11 mouse cellular contexts compared by ENCODE assay signal in genomic region chrX:160153147-160153815, GRCm38 (mm10). TPM values are rescaled to one million over a fixed set of nuclear protein-coding genes. Genes with fewer than 3 reads are reported as not detected.
DNase-seq lines count a peak whose midpoint lies in the region; ATAC-seq and TF ChIP-seq lines count a peak whose summit lies in the region.
"Had no signal": no experiment of that assay in that cellular context is flagged by ENCODE, and none has a peak within 500 bp of the region (broad histone marks: within the 10 kb centered on the region; RNA-seq: fewer than 3 reads in every experiment).

No protein-coding gene starts in this region.

- no peaks in the 10 kb centered on the region for H3K4me1 ChIP-seq in hindbrain, embryonic 11.5 days (replicated peaks; ENCODE audit: control insufficient read depth, insufficient read depth, low read length)
- no peaks in the 10 kb centered on the region for H3K4me1 ChIP-seq in hindbrain, embryonic 10.5 days (replicated peaks)
- H3K4me1 ChIP-seq in liver, postnatal 0 days (ENCODE audit: insufficient read depth) = no peaks in the 10 kb centered on the region
- H3K4me1 ChIP-seq in liver, embryonic 11.5 days (replicated peaks; ENCODE audit: control insufficient read depth, insufficient read depth, low read length) = no peaks in the 10 kb centered on the region
- H3K4me1 ChIP-seq in MEL (ENCODE audit: control insufficient read depth in 1 of 2, insufficient read depth in 2 of 2, low read length in 2 of 2) = no peaks in the 10 kb centered on the region
- H3K4me1 ChIP-seq: embryonic facial prominence, embryonic 15.5 days; hindbrain, embryonic 12.5 days; midbrain, embryonic 13.5 days had no signal

- no peak overlapping the region for H3K4me3 ChIP-seq in hindbrain, embryonic 11.5 days (ENCODE audit: low read depth, low read length)
- H3K4me3 ChIP-seq in hindbrain, embryonic 10.5 days = no peak overlapping the region
- H3K4me3 ChIP-seq in liver, postnatal 0 days (ENCODE audit: low read depth, low read length) = no peak overlapping the region
- H3K4me3 ChIP-seq in liver, embryonic 11.5 days (ENCODE audit: low read depth, low read length) = no peak overlapping the region
- no peak overlapping the region for H3K4me3 ChIP-seq in MEL (ENCODE audit: control insufficient read depth in 1 of 2, insufficient read depth in 1 of 2, low read depth in 2 of 2, low read length in 2 of 2)
- H3K4me3 ChIP-seq: embryonic facial prominence, embryonic 15.5 days; hindbrain, embryonic 12.5 days; midbrain, embryonic 13.5 days had no signal

- 62% methylated on average over 4 of the region's 4 CpGs for WGBS in hindbrain, embryonic 11.5 days
- WGBS in hindbrain, embryonic 10.5 days = 62% methylated on average over 4 of the region's 4 CpGs
- WGBS in liver, postnatal 0 days (ENCODE audit: insufficient replicate concordance) = 51% methylated on average over 4 of the region's 4 CpGs
- WGBS in liver, embryonic 11.5 days = 60% methylated on average over 4 of the region's 4 CpGs

- TF ChIP-seq EP300 in liver, postnatal 0 days (IDR thresholded peaks at IDR 0.05; ENCODE audit: low read depth) = no peak
- TF ChIP-seq EP300 in MEL (IDR thresholded peaks at IDR 0.05; ENCODE audit: low read depth in 1 of 2, low read length in 2 of 2) = no peak

- peak; percentile 66 for TF ChIP-seq RAD21 in MEL (IDR thresholded peaks at IDR 0.05; ENCODE audit: low read depth, low read length)

- DNase-seq in hindbrain, embryonic 11.5 days (ENCODE audit: low spot score) = peak; percentile 16
- no peak for DNase-seq in hindbrain, embryonic 10.5 days (ENCODE audit: low spot score)
- DNase-seq in liver, postnatal 0 days = no peak
- DNase-seq in liver, embryonic 11.5 days (ENCODE audit: low spot score) = no peak
- DNase-seq in MEL (ENCODE audit: low read depth, low spot score) = peak; percentile 47
- peak; percentile 17 for DNase-seq in embryo, embryonic 11 days
- no peak for DNase-seq in gastrocnemius, postnatal 10 days

- no peaks in the 10 kb centered on the region for H3K79me2 ChIP-seq in MEL (ENCODE audit: control insufficient read depth, insufficient read depth, low read length, poor library complexity)

- TF ChIP-seq POLR2A in MEL (IDR thresholded peaks at IDR 0.05; ENCODE audit: control insufficient read depth in 1 of 2, insufficient read depth in 1 of 2, low read depth in 1 of 2, low read length in 2 of 2, poor library complexity in 1 of 2) = no peak

- no peaks in the 10 kb centered on the region for H3K9me3 ChIP-seq in hindbrain, embryonic 11.5 days (ENCODE audit: control insufficient read depth, low read length)
- no peaks in the 10 kb centered on the region for H3K9me3 ChIP-seq in hindbrain, embryonic 10.5 days
- H3K9me3 ChIP-seq in liver, postnatal 0 days (ENCODE audit: low read length) = no peaks in the 10 kb centered on the region
- no peaks in the 10 kb centered on the region for H3K9me3 ChIP-seq in liver, embryonic 11.5 days (ENCODE audit: control insufficient read depth, low read length)
- H3K9me3 ChIP-seq in MEL (replicated peaks; ENCODE audit: insufficient read depth, low read length) = no peaks in the 10 kb centered on the region
- H3K9me3 ChIP-seq: embryonic facial prominence, embryonic 15.5 days; hindbrain, embryonic 12.5 days; midbrain, embryonic 13.5 days had no signal

- peak; percentile 54 for TF ChIP-seq CTCF in liver, postnatal 0 days (IDR thresholded peaks at IDR 0.05; ENCODE audit: low read depth)
- peak; percentile 4 to 56 (median 31); a peak in 3 of 6 replicates for TF ChIP-seq CTCF in MEL (IDR thresholded peaks at IDR 0.05 in 2 of 3, conservative IDR thresholded peaks at IDR 0.05 in 1 of 3; ENCODE audit: control insufficient read depth in 1 of 3, insufficient read depth in 1 of 3, low read depth in 2 of 3, low read length in 3 of 3, poor library complexity in 1 of 3, severe bottlenecking in 1 of 3)

- no peak overlapping the region for H3K4me2 ChIP-seq in hindbrain, embryonic 11.5 days (replicated peaks; ENCODE audit: low read depth, low read length)
- no peak overlapping the region for H3K4me2 ChIP-seq in liver, postnatal 0 days (ENCODE audit: low read depth, low read length)
- H3K4me2 ChIP-seq in liver, embryonic 11.5 days = no peak overlapping the region
- H3K4me2 ChIP-seq: embryonic facial prominence, embryonic 15.5 days; hindbrain, embryonic 12.5 days; midbrain, embryonic 13.5 days had no signal

- ATAC-seq in hindbrain, embryonic 11.5 days (ENCODE audit: low FRiP score) = no peak
- no peak for ATAC-seq in liver, postnatal 0 days
- ATAC-seq in liver, embryonic 11.5 days (replicated peaks; ENCODE audit: low FRiP score) = no peak
- no peak for ATAC-seq in activated CD4-positive, CD25-positive, alpha-beta regulatory T cell, adult 4 months
- ATAC-seq: midbrain, embryonic 13.5 days had no signal

- H3K27ac ChIP-seq in hindbrain, embryonic 11.5 days (ENCODE audit: low read depth, low read length) = no peak overlapping the region
- H3K27ac ChIP-seq in hindbrain, embryonic 10.5 days = no peak overlapping the region
- H3K27ac ChIP-seq in liver, postnatal 0 days (ENCODE audit: low read depth) = no peak overlapping the region
- H3K27ac ChIP-seq in liver, embryonic 11.5 days (ENCODE audit: low read depth, low read length) = no peak overlapping the region
- H3K27ac ChIP-seq in MEL (ENCODE audit: control insufficient read depth, low read depth, low read length) = no peak overlapping the region
- H3K27ac ChIP-seq: embryonic facial prominence, embryonic 15.5 days; hindbrain, embryonic 12.5 days; midbrain, embryonic 13.5 days had no signal

- H3K9ac ChIP-seq in hindbrain, embryonic 11.5 days (ENCODE audit: low read depth, low read length) = no peak overlapping the region
- H3K9ac ChIP-seq in liver, postnatal 0 days (replicated peaks) = no peak overlapping the region
- no peak overlapping the region for H3K9ac ChIP-seq in liver, embryonic 11.5 days (ENCODE audit: low read depth, low read length)
- no peak overlapping the region for H3K9ac ChIP-seq in MEL (ENCODE audit: control insufficient read depth, low read depth, low read length, poor library complexity, severe bottlenecking)
- H3K9ac ChIP-seq: embryonic facial prominence, embryonic 15.5 days; hindbrain, embryonic 12.5 days; midbrain, embryonic 13.5 days had no signal

- no peaks in the 10 kb centered on the region for H3K27me3 ChIP-seq in hindbrain, embryonic 11.5 days (ENCODE audit: control insufficient read depth, insufficient read depth, low read length)
- H3K27me3 ChIP-seq in hindbrain, embryonic 10.5 days (ENCODE audit: insufficient read depth, poor library complexity, severe bottlenecking) = peaks cover 4% of the 10 kb centered on the region; the same call in 1 of the 2 replicates
- no peaks in the 10 kb centered on the region for H3K27me3 ChIP-seq in liver, postnatal 0 days (ENCODE audit: insufficient read depth, low read length)
- no peaks in the 10 kb centered on the region for H3K27me3 ChIP-seq in liver, embryonic 11.5 days (replicated peaks; ENCODE audit: control insufficient read depth, insufficient read depth, low read length)
- H3K27me3 ChIP-seq in MEL (ENCODE audit: control insufficient read depth in 1 of 2, insufficient read depth in 2 of 2, low read length in 2 of 2) = no peaks in the 10 kb centered on the region; a peak in 1 of 4 replicates
- H3K27me3 ChIP-seq: embryonic facial prominence, embryonic 15.5 days; hindbrain, embryonic 12.5 days had no signal

- H3K36me3 ChIP-seq in hindbrain, embryonic 11.5 days (ENCODE audit: control insufficient read depth, insufficient read depth, low read length) = no peaks in the 10 kb centered on the region
- H3K36me3 ChIP-seq in hindbrain, embryonic 10.5 days = no peaks in the 10 kb centered on the region
- no peaks in the 10 kb centered on the region for H3K36me3 ChIP-seq in liver, postnatal 0 days (replicated peaks; ENCODE audit: insufficient read depth, low read length)
- H3K36me3 ChIP-seq in liver, embryonic 11.5 days (ENCODE audit: control insufficient read depth, insufficient read depth, low read length) = no peaks in the 10 kb centered on the region
- H3K36me3 ChIP-seq in MEL (ENCODE audit: control insufficient read depth in 1 of 2, insufficient read depth in 2 of 2, low read length in 2 of 2) = no peaks in the 10 kb centered on the region
- H3K36me3 ChIP-seq: embryonic facial prominence, embryonic 15.5 days; hindbrain, embryonic 12.5 days; midbrain, embryonic 13.5 days had no signal

TF ChIP-seq in MEL, 35 proteins besides CTCF, POLR2A, EP300 and RAD21:
- TF ChIP-seq MXI1 (IDR thresholded peaks at IDR 0.05; ENCODE audit: low read depth, low read length) = no peak
- peak; percentile 64 for TF ChIP-seq SMC3 (IDR thresholded peaks at IDR 0.05; ENCODE audit: low read depth, low read length)
- TF ChIP-seq NRF1 (IDR thresholded peaks at IDR 0.05; ENCODE audit: insufficient read depth, low read depth, low read length, poor library complexity, severe bottlenecking) = no peak
- no peak for TF ChIP-seq UBTF (IDR thresholded peaks at IDR 0.05; ENCODE audit: borderline replicate concordance, insufficient read depth, low read depth, low read length)
- TF ChIP-seq KAT2A (conservative IDR thresholded peaks at IDR 0.05; ENCODE audit: low read depth, low read length) = no peak
- TF ChIP-seq POLR2AphosphoS2 (IDR thresholded peaks at IDR 0.05; ENCODE audit: low read length) = no peak
- no peak for TF ChIP-seq CHD1 (IDR thresholded peaks at IDR 0.05; ENCODE audit: low read depth, low read length)
- TF ChIP-seq ELF1 (IDR thresholded peaks at IDR 0.05; ENCODE audit: low read depth, low read length) = no peak
- TF ChIP-seq ZC3H11A (IDR thresholded peaks at IDR 0.05; ENCODE audit: low read depth, low read length) = peak; percentile 48
- no peak for TF ChIP-seq JUND (IDR thresholded peaks at IDR 0.05; ENCODE audit: low read depth, low read length)
TF ChIP-seq in MEL: peak in this region for 2.

RNA-seq across cellular contexts. Expression of gene Pdha1, which starts 15.1 kb away (rescaled TPM):
- polyA plus RNA-seq in hindbrain, embryonic 11.5 days (2014; fragmentation: Nextera tagmentation; extraction: Ambion mirVana) = 97.3 and 110 TPM in 2 replicates
- 86.0 and 97.5 TPM in 2 replicates for polyA plus RNA-seq in hindbrain, embryonic 10.5 days (2016; fragmentation: Nextera tagmentation; extraction: Ambion mirVana)
- polyA plus RNA-seq in liver, postnatal 0 days (2015; fragmentation: Nextera tagmentation; extraction: Ambion mirVana) = 45.5 and 49.3 TPM in 2 replicates
- 117 and 127 TPM in 2 replicates for polyA plus RNA-seq in liver, embryonic 11.5 days (2014; fragmentation: Nextera tagmentation; extraction: Ambion mirVana)
- 240 and 243 TPM in 2 replicates for total RNA-seq in MEL (2012; rRNA removed)
- 100 to 1,000 TPM; 274 to 290 TPM for polyA plus RNA-seq in MEL (2012; ENCODE audit: insufficient read depth in 1 of 2, insufficient read length in 2 of 2, low read depth in 1 of 2, low replicate concordance in 2 of 2, missing spikeins in 1 of 2)
- polyA plus RNA-seq in activated CD4-positive, CD25-positive, alpha-beta regulatory T cell, adult 4 months (2017; shearing (Covaris generic)) = 100 to 1,000 TPM; 168 to 176 TPM
- 100 to 1,000 TPM; 310 to 381 TPM for total RNA-seq in gastrocnemius, postnatal 10 days (2021)

Comparison
In these comparisons a context has a peak if more than half of its experiments do, and no peak if none do; other contexts are left out.
1. DNase-seq: peak in hindbrain, embryonic 11.5 days (single experiment), MEL (single experiment) and embryo, embryonic 11 days (single experiment); none in hindbrain, embryonic 10.5 days (single experiment), liver, postnatal 0 days (single experiment), liver, embryonic 11.5 days (single experiment) and gastrocnemius, postnatal 10 days (single experiment).